In the genomic region with DNA sequence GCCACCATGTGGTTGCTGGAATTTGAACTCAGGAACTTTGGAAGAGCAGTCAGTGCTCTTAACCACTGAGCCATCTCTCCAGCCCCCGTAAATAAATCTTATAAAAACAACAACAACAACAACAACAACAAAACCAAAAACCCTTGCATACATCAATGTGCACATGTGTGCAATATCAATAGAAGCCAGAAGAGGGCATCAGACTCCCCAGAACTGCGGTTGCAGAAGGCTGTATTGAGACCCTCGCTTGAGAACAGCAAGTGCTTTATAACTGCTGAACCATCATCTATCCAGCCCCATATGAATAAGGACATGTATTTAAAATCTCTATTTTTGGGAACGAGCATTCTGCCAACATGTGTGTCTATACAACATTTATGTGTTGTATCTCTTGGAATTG, we compare ENCODE assay signal across 8 mouse cellular contexts. TPM values are rescaled to one million over a fixed set of nuclear protein-coding genes. Genes with fewer than 3 reads are reported as not detected.
DNase-seq lines count a peak whose midpoint lies in the region; ATAC-seq and TF ChIP-seq lines count a peak whose summit lies in the region.

No protein-coding gene starts in this region.

- TF ChIP-seq EP300 in MEL (IDR thresholded peaks at IDR 0.05; ENCODE audit: low read depth in 1 of 2, low read length in 2 of 2), result no peak

- peaks cover 86% of the 10 kb centered on the region for H3K36me3 ChIP-seq in intestine, embryonic 14.5 days (ENCODE audit: control insufficient read depth, insufficient read depth, low read length)
- peaks cover 42% of the 10 kb centered on the region for H3K36me3 ChIP-seq in intestine, embryonic 15.5 days
- H3K36me3 ChIP-seq in MEL (ENCODE audit: control insufficient read depth in 1 of 2, insufficient read depth in 2 of 2, low read length in 2 of 2), result peaks cover 5 to 63% of the 10 kb centered on the region in 2 experiments
- peaks cover 84% of the 10 kb centered on the region for H3K36me3 ChIP-seq in limb, embryonic 14.5 days (ENCODE audit: control insufficient read depth, insufficient read depth, low read length)

- H3K27me3 ChIP-seq in intestine, embryonic 14.5 days (replicated peaks; ENCODE audit: control insufficient read depth, insufficient read depth, low read length), result no peaks in the 10 kb centered on the region
- H3K27me3 ChIP-seq in intestine, embryonic 15.5 days (replicated peaks), result no peaks in the 10 kb centered on the region
- H3K27me3 ChIP-seq in MEL (ENCODE audit: control insufficient read depth in 1 of 2, insufficient read depth in 2 of 2, low read length in 2 of 2), result no peaks in the 10 kb centered on the region
- H3K27me3 ChIP-seq in limb, embryonic 14.5 days (ENCODE audit: control insufficient read depth, insufficient read depth, low read length), result no peaks in the 10 kb centered on the region

- H3K4me1 ChIP-seq in intestine, embryonic 14.5 days (replicated peaks; ENCODE audit: control insufficient read depth, insufficient read depth, low read length), result no peaks in the 10 kb centered on the region
- H3K4me1 ChIP-seq in intestine, embryonic 15.5 days (replicated peaks), result no peaks in the 10 kb centered on the region
- no peaks in the 10 kb centered on the region for H3K4me1 ChIP-seq in MEL (ENCODE audit: control insufficient read depth in 1 of 2, insufficient read depth in 2 of 2, low read length in 2 of 2)
- no peaks in the 10 kb centered on the region for H3K4me1 ChIP-seq in limb, embryonic 14.5 days (ENCODE audit: control insufficient read depth, insufficient read depth, low read length)

- 76% methylated on average over 4 of the region's 4 CpGs for WGBS in intestine, embryonic 14.5 days
- 70% methylated on average over 4 of the region's 4 CpGs for WGBS in intestine, embryonic 15.5 days
- WGBS in limb, embryonic 14.5 days, result 75% methylated on average over 4 of the region's 4 CpGs

- no peak overlapping the region for H3K9ac ChIP-seq in intestine, embryonic 14.5 days (ENCODE audit: low read length)
- no peak overlapping the region for H3K9ac ChIP-seq in intestine, embryonic 15.5 days
- H3K9ac ChIP-seq in MEL (ENCODE audit: control insufficient read depth, low read depth, low read length, poor library complexity, severe bottlenecking), result no peak overlapping the region
- H3K9ac ChIP-seq in limb, embryonic 14.5 days (ENCODE audit: low read depth, low read length, severe bottlenecking), result no peak overlapping the region

- 0 out of 2 replicates have a peak, but pooled peaks have one; percentile 16 for ATAC-seq in intestine, embryonic 14.5 days (replicated peaks; ENCODE audit: low FRiP score, low TSS enrichment, low read depth)
- no peak for ATAC-seq in intestine, embryonic 15.5 days
- 0 out of 2 replicates have a peak, but pooled peaks have one; percentile 38 for ATAC-seq in limb, embryonic 14.5 days (ENCODE audit: low FRiP score, low read depth)

- no peak overlapping the region for H3K27ac ChIP-seq in intestine, embryonic 14.5 days (ENCODE audit: low read depth)
- no peak overlapping the region for H3K27ac ChIP-seq in intestine, embryonic 15.5 days
- H3K27ac ChIP-seq in MEL (ENCODE audit: control insufficient read depth, low read depth, low read length), result no peak overlapping the region
- H3K27ac ChIP-seq in limb, embryonic 14.5 days (replicated peaks; ENCODE audit: low read depth, low read length), result no peak overlapping the region

- no peaks in the 10 kb centered on the region for H3K9me3 ChIP-seq in intestine, embryonic 14.5 days (ENCODE audit: control insufficient read depth, low read length)
- no peaks in the 10 kb centered on the region for H3K9me3 ChIP-seq in intestine, embryonic 15.5 days
- no peaks in the 10 kb centered on the region for H3K9me3 ChIP-seq in MEL (replicated peaks; ENCODE audit: insufficient read depth, low read length)
- no peaks in the 10 kb centered on the region for H3K9me3 ChIP-seq in limb, embryonic 14.5 days (ENCODE audit: control insufficient read depth, low read length)

- TF ChIP-seq POLR2A in MEL (IDR thresholded peaks at IDR 0.05; ENCODE audit: control insufficient read depth in 1 of 2, insufficient read depth in 1 of 2, low read depth in 1 of 2, low read length in 2 of 2, poor library complexity in 1 of 2), result peak in 1 of 2 experiments; percentile 19; a peak in 1 of 4 replicates
- no peak for TF ChIP-seq POLR2A in limb, embryonic 14.5 days (IDR thresholded peaks at IDR 0.05; ENCODE audit: borderline replicate concordance, extremely low read depth, insufficient read depth, insufficient read length)

- no peak overlapping the region for H3K4me3 ChIP-seq in intestine, embryonic 14.5 days (ENCODE audit: low read depth, low read length)
- no peak overlapping the region for H3K4me3 ChIP-seq in intestine, embryonic 15.5 days (replicated peaks)
- H3K4me3 ChIP-seq in MEL (ENCODE audit: control insufficient read depth in 1 of 2, insufficient read depth in 1 of 2, low read depth in 2 of 2, low read length in 2 of 2), result no peak overlapping the region
- no peak overlapping the region for H3K4me3 ChIP-seq in limb, embryonic 14.5 days (replicated peaks; ENCODE audit: low read length)

- peak; percentile 48 to 59 (median 54) for TF ChIP-seq CTCF in MEL (IDR thresholded peaks at IDR 0.05 in 2 of 3, conservative IDR thresholded peaks at IDR 0.05 in 1 of 3; ENCODE audit: control insufficient read depth in 1 of 3, insufficient read depth in 1 of 3, low read depth in 2 of 3, low read length in 3 of 3, poor library complexity in 1 of 3, severe bottlenecking in 1 of 3)

- no peak; the same call in 1 of the 2 replicates for TF ChIP-seq RAD21 in MEL (IDR thresholded peaks at IDR 0.05; ENCODE audit: low read depth, low read length)

- DNase-seq in intestine, embryonic 14.5 days (ENCODE audit: low spot score), result no peak
- peak; percentile 57 to 58 for DNase-seq in B cell, adult 2 months
- DNase-seq in MEL (ENCODE audit: low read depth, low spot score), result peak; percentile 69
- DNase-seq in limb, embryonic 14.5 days (ENCODE audit: low spot score), result no peak
- DNase-seq in frontal cortex, postnatal 25 days (ENCODE audit: low spot score in 2 of 2), result no peak
- no peak for DNase-seq in right cerebral cortex, postnatal 14 days
- DNase-seq in layer of hippocampus, adult 8-10 months (ENCODE audit: low spot score in 2 of 2), result no peak

- H3K4me2 ChIP-seq in intestine, embryonic 14.5 days (ENCODE audit: low read length), result no peak overlapping the region
- H3K4me2 ChIP-seq in intestine, embryonic 15.5 days (replicated peaks), result no peak overlapping the region
- no peak overlapping the region for H3K4me2 ChIP-seq in limb, embryonic 14.5 days (replicated peaks; ENCODE audit: low read depth, low read length, severe bottlenecking)

- H3K79me2 ChIP-seq in MEL (ENCODE audit: control insufficient read depth, insufficient read depth, low read length, poor library complexity), result peaks cover 5% of the 10 kb centered on the region

TF ChIP-seq in MEL, 35 proteins besides CTCF, POLR2A, EP300 and RAD21:
- TF ChIP-seq GATA1 (IDR thresholded peaks at IDR 0.05; ENCODE audit: low read depth, low read length) (no peak), MYC (IDR thresholded peaks at IDR 0.05; ENCODE audit: low read depth, low read length) (0 out of 2 replicates have a peak, but pooled peaks have one; percentile 31)

RNA-seq across cellular contexts. Expression of a gene that starts 9.8 kb away (rescaled TPM):
- polyA plus RNA-seq in intestine, embryonic 14.5 days (2014; fragmentation: Nextera tagmentation; extraction: Ambion mirVana), result 27.4 and 29.3 TPM in 2 replicates
- 28.2 and 28.5 TPM in 2 replicates for polyA plus RNA-seq in intestine, embryonic 15.5 days (2015; fragmentation: Nextera tagmentation; extraction: Ambion mirVana)
- total RNA-seq in MEL (2012; rRNA removed), result 41.1 and 43.9 TPM in 2 replicates
- 10 to 100 TPM in 1 of 2 experiments, not detected in 1; 89.0 TPM for polyA plus RNA-seq in MEL (2012; ENCODE audit: insufficient read depth in 1 of 2, insufficient read length in 2 of 2, low read depth in 1 of 2, low replicate concordance in 2 of 2, missing spikeins in 1 of 2)
- 41.4 and 54.1 TPM in 2 replicates for polyA plus RNA-seq in limb, embryonic 14.5 days (2012; rRNA removed)
- 38.0 and 43.9 TPM in 2 replicates for polyA plus RNA-seq in limb, embryonic 14.5 days (2014; fragmentation: Nextera tagmentation; extraction: Ambion mirVana)
- 10 to 100 TPM; 81.4 to 91.4 (median 86.0) TPM for total RNA-seq in layer of hippocampus, adult 8-10 months (2022)

RNA-seq across cellular contexts. Expression of a gene that starts 17.0 kb away (rescaled TPM):
- polyA plus RNA-seq in intestine, embryonic 14.5 days (2014; fragmentation: Nextera tagmentation; extraction: Ambion mirVana), result 1.1 and 1.9 TPM in 2 replicates
- polyA plus RNA-seq in intestine, embryonic 15.5 days (2015; fragmentation: Nextera tagmentation; extraction: Ambion mirVana), result 0.68 and 0.90 TPM in 2 replicates
- 0.23 TPM in 1 of 2 replicates, not detected in the other for total RNA-seq in MEL (2012; rRNA removed)
- polyA plus RNA-seq in MEL (2012; ENCODE audit: insufficient read depth in 1 of 2, insufficient read length in 2 of 2, low read depth in 1 of 2, low replicate concordance in 2 of 2, missing spikeins in 1 of 2), result 1 to 10 TPM in 1 of 2 experiments, not detected in 1; 1.3 TPM
- 8.6 and 11.2 TPM in 2 replicates for polyA plus RNA-seq in limb, embryonic 14.5 days (2012; rRNA removed)
- polyA plus RNA-seq in limb, embryonic 14.5 days (2014; fragmentation: Nextera tagmentation; extraction: Ambion mirVana), result 5.9 and 6.6 TPM in 2 replicates
- total RNA-seq in layer of hippocampus, adult 8-10 months (2022), result 10 to 100 TPM; 48.3 to 100.0 (median 69.5) TPM

RNA-seq across cellular contexts. Expression of a gene that starts 23.8 kb away (rescaled TPM):
- 30.4 TPM in 2 replicates for polyA plus RNA-seq in intestine, embryonic 14.5 days (2014; fragmentation: Nextera tagmentation; extraction: Ambion mirVana)
- polyA plus RNA-seq in intestine, embryonic 15.5 days (2015; fragmentation: Nextera tagmentation; extraction: Ambion mirVana), result 27.5 and 30.0 TPM in 2 replicates
- total RNA-seq in MEL (2012; rRNA removed), result 35.9 TPM in 2 replicates
- polyA plus RNA-seq in MEL (2012; ENCODE audit: insufficient read depth in 1 of 2, insufficient read length in 2 of 2, low read depth in 1 of 2, low replicate concordance in 2 of 2, missing spikeins in 1 of 2), result 10 to 100 TPM in 1 of 2 experiments, not detected in 1; 55.7 TPM
- 48.1 and 63.9 TPM in 2 replicates for polyA plus RNA-seq in limb, embryonic 14.5 days (2012; rRNA removed)
- polyA plus RNA-seq in limb, embryonic 14.5 days (2014; fragmentation: Nextera tagmentation; extraction: Ambion mirVana), result 24.6 and 27.4 TPM in 2 replicates
- 10 to 100 TPM; 22.1 to 26.4 (median 24.2) TPM for total RNA-seq in layer of hippocampus, adult 8-10 months (2022)

RNA-seq across cellular contexts. Expression of a gene that starts 24.2 kb away (rescaled TPM):
- 373 and 390 TPM in 2 replicates for polyA plus RNA-seq in intestine, embryonic 14.5 days (2014; fragmentation: Nextera tagmentation; extraction: Ambion mirVana)
- polyA plus RNA-seq in intestine, embryonic 15.5 days (2015; fragmentation: Nextera tagmentation; extraction: Ambion mirVana), result 571 and 594 TPM in 2 replicates
- total RNA-seq in MEL (2012; rRNA removed), result 435 and 452 TPM in 2 replicates
- 1,000 to 10,000 TPM in 1 of 2 experiments, 100 to 1,000 TPM in 1; 570 to 1,336 TPM for polyA plus RNA-seq in MEL (2012; ENCODE audit: insufficient read depth in 1 of 2, insufficient read length in 2 of 2, low read depth in 1 of 2, low replicate concordance in 2 of 2, missing spikeins in 1 of 2)
- 828 and 880 TPM in 2 replicates for polyA plus RNA-seq in limb, embryonic 14.5 days (2012; rRNA removed)
- 357 and 409 TPM in 2 replicates for polyA plus RNA-seq in limb, embryonic 14.5 days (2014; fragmentation: Nextera tagmentation; extraction: Ambion mirVana)
- total RNA-seq in layer of hippocampus, adult 8-10 months (2022), result 100 to 1,000 TPM; 333 to 412 (median 383) TPM

Comparison
In these comparisons a context has a peak if more than half of its experiments do, and no peak if none do; other contexts are left out.
1. DNase-seq: peak in B cell, adult 2 months (2 of 2) and MEL (single experiment); none in intestine, embryonic 14.5 days (single experiment), limb, embryonic 14.5 days (single experiment), frontal cortex, postnatal 25 days (0 of 2), right cerebral cortex, postnatal 14 days (single experiment) and layer of hippocampus, adult 8-10 months (0 of 2).